Mouse (Mus musculus) embryonic facial prominence, embryonic 12.5 days (tissue): ENCODE results near the gene Spred2. TPM values are rescaled to one million over a fixed set of nuclear protein-coding genes. Genes with fewer than 3 reads are reported as not detected.

Experiments
- ATAC-seq: fragments of 200-750 bp; cut with Nextera tagmentation; 2 replicates; pipeline ENCODE4 v1.8.0; 2017; ENCODE audit not compliant: insufficient number of reproducible peaks, insufficient read depth, low FRiP score, low TSS enrichment
- H3K27ac ChIP-seq: fragments of 300-500 bp; sonication (generic); 2 replicates; pipeline ENCODE4 v1.5.1; 2016; ENCODE audit warnings: mild to moderate bottlenecking
- H3K27me3 ChIP-seq: fragments of 300-500 bp; sonication (generic); 2 replicates; pipeline ENCODE4 v1.6.1; 2016; ENCODE audit warnings: mild to moderate bottlenecking, moderate library complexity
- H3K36me3 ChIP-seq: fragments of 300-500 bp; sonication (generic); 2 replicates; pipeline ENCODE4 v1.6.1; 2016; ENCODE audit warnings: mild to moderate bottlenecking
- H3K4me1 ChIP-seq: fragments of 300-500 bp; sonication (generic); 2 replicates; pipeline ENCODE4 v1.6.1; 2016
- H3K4me2 ChIP-seq: fragments of 300-500 bp; sonication (generic); replicated peaks from 2 replicates; pipeline ENCODE4 v1.6.1; 2016; ENCODE audit warnings: mild to moderate bottlenecking, moderate library complexity
- H3K4me3 ChIP-seq: fragments of 300-500 bp; sonication (generic); 2 replicates; pipeline ENCODE4 v1.5.1; 2016; ENCODE audit warnings: mild to moderate bottlenecking
- H3K9ac ChIP-seq: fragments of 300-500 bp; sonication (generic); 2 replicates; pipeline ENCODE4 v1.6.1; 2016; ENCODE audit warnings: mild to moderate bottlenecking, moderate library complexity
- H3K9me3 ChIP-seq: fragments of 300-500 bp; sonication (generic); 2 replicates; pipeline ENCODE4 v1.6.1; 2016; ENCODE audit warnings: mild to moderate bottlenecking, moderate library complexity
- WGBS: fragments of 180-500 bp; shearing (Covaris S2); methylation state at CpG from one replicate; pipeline ENCODE4 v1.1.7; 2016; 5-methylcytosine and 5-hydroxymethylcytosine counted together
- polyA plus RNA-seq: library from polyadenylated mRNA; unstranded; fragments of >200 nt; fragmentation: Nextera tagmentation; extraction: Ambion mirVana; gene quantifications from 2 replicates; pipeline ENCODE4 v1.2.1, GENCODE M21; 2016

Spred2 gene
- polyA plus RNA-seq, 1 experiment from 2014 or later: 10.0 TPM

- no peak overlapping the region for H3K4me3 ChIP-seq
- no peaks in the 10 kb centered on the region for H3K9me3 ChIP-seq
- no peak overlapping the region for H3K9ac ChIP-seq
- no peak for ATAC-seq
- H3K4me1 ChIP-seq: peaks cover 19% of the 10 kb centered on the region
- H3K27me3 ChIP-seq: no peaks in the 10 kb centered on the region
- 0 out of 2 replicates have a peak, but pooled peaks cover 2% of the 10 kb centered on the region for H3K36me3 ChIP-seq
- WGBS: 72% methylated on average over 3 of the region's 3 CpGs
- H3K4me2 ChIP-seq: no peak overlapping the region
- H3K27ac ChIP-seq: no peak overlapping the region
Observed at GRCm38 (mm10) chr11:19959006-19959405, 34.8 kb downstream of the Spred2 start.

- Histone ChIP-seq H3K4me1 (peaks cover 25% of the 10 kb centered on the region), H3K36me3 (0 out of 2 replicates have a peak, but pooled peaks cover 2% of the 10 kb centered on the region), H3K4me3 (no peak overlapping the region), H3K27ac (no peak overlapping the region), H3K9ac (no peak overlapping the region), H3K4me2 (no peak overlapping the region), H3K9me3 (no peaks in the 10 kb centered on the region), H3K27me3 (no peaks in the 10 kb centered on the region)
- WGBS: 75% methylated on average over 5 of the region's 5 CpGs
- ATAC-seq: no peak; the same call in 1 of the 2 replicates
Observed at GRCm38 (mm10) chr11:19959897-19960296, 35.7 kb downstream of the Spred2 start.

GRCm38 (mm10) chr11:19960541-19960940, 36.4 kb downstream of the Spred2 start:
- Histone ChIP-seq H3K27ac (peak overlapping the region; percentile 1; the same call in 1 of the 2 replicates), H3K9me3 (no peaks in the 10 kb centered on the region), H3K27me3 (no peaks in the 10 kb centered on the region), H3K4me3 (no peak overlapping the region), H3K9ac (no peak overlapping the region), H3K4me2 (no peak overlapping the region), H3K4me1 (peaks cover 28% of the 10 kb centered on the region), H3K36me3 (no peaks in the 10 kb centered on the region)
- no peak for ATAC-seq
- 96% methylated on average over 3 of the region's 3 CpGs for WGBS

- Histone ChIP-seq H3K9ac (no peak overlapping the region), H3K36me3 (no peaks in the 10 kb centered on the region), H3K27ac (peak overlapping the region; percentile 1; the same call in 1 of the 2 replicates), H3K9me3 (no peaks in the 10 kb centered on the region), H3K27me3 (no peaks in the 10 kb centered on the region), H3K4me3 (no peak overlapping the region), H3K4me2 (no peak overlapping the region), H3K4me1 (peaks cover 28% of the 10 kb centered on the region)
- ATAC-seq: no peak
- 79% methylated on average over 6 of the region's 6 CpGs for WGBS
Observed at GRCm38 (mm10) chr11:19961088-19961487, 36.9 kb downstream of the Spred2 start.

GRCm38 (mm10) chr11:19961766-19962365, 37.7 kb downstream of the Spred2 start:
- no peak overlapping the region for H3K27ac ChIP-seq
- H3K9ac ChIP-seq: no peak overlapping the region
- H3K4me2 ChIP-seq: no peak overlapping the region
- 80% methylated on average over 12 of the region's 12 CpGs for WGBS
- peaks cover 28% of the 10 kb centered on the region for H3K4me1 ChIP-seq
- no peaks in the 10 kb centered on the region for H3K27me3 ChIP-seq
- H3K9me3 ChIP-seq: no peaks in the 10 kb centered on the region
- no peak for ATAC-seq
- H3K36me3 ChIP-seq: no peaks in the 10 kb centered on the region
- H3K4me3 ChIP-seq: no peak overlapping the region

- Histone ChIP-seq H3K9me3 (no peaks in the 10 kb centered on the region), H3K27ac (0 out of 2 replicates have a peak overlapping the region, but pooled peaks have one; percentile 30), H3K4me3 (no peak overlapping the region), H3K4me1 (peaks cover 28% of the 10 kb centered on the region), H3K27me3 (no peaks in the 10 kb centered on the region), H3K36me3 (no peaks in the 10 kb centered on the region), H3K9ac (no peak overlapping the region), H3K4me2 (no peak overlapping the region)
- WGBS: 40% methylated on average over 5 of the region's 5 CpGs
- no peak for ATAC-seq
Observed at GRCm38 (mm10) chr11:19962796-19963195, 38.6 kb downstream of the Spred2 start.

- H3K4me3 ChIP-seq: no peak overlapping the region
- WGBS: 51% methylated on average over 12 of the region's 12 CpGs
- H3K9me3 ChIP-seq: no peaks in the 10 kb centered on the region
- peaks cover 32% of the 10 kb centered on the region for H3K4me1 ChIP-seq
- H3K36me3 ChIP-seq: no peaks in the 10 kb centered on the region
- ATAC-seq: no peak
- peak overlapping the region; percentile 30; the same call in 1 of the 2 replicates for H3K27ac ChIP-seq
- H3K9ac ChIP-seq: no peak overlapping the region
- H3K27me3 ChIP-seq: no peaks in the 10 kb centered on the region
- H3K4me2 ChIP-seq: no peak overlapping the region
Observed at GRCm38 (mm10) chr11:19963717-19964141, 39.6 kb downstream of the Spred2 start.

GRCm38 (mm10) chr11:19964333-19964732, 40.2 kb downstream of the Spred2 start:
- Histone ChIP-seq H3K4me2 (no peak overlapping the region), H3K27ac (peak overlapping the region; percentile 30; the same call in 1 of the 2 replicates), H3K36me3 (no peaks in the 10 kb centered on the region), H3K9ac (no peak overlapping the region), H3K4me1 (peaks cover 34% of the 10 kb centered on the region), H3K27me3 (no peaks in the 10 kb centered on the region), H3K9me3 (no peaks in the 10 kb centered on the region), H3K4me3 (no peak overlapping the region)
- ATAC-seq: no peak
- 83% methylated on average over 5 of the region's 5 CpGs for WGBS

GRCm38 (mm10) chr11:19965037-19965611, 40.9 kb downstream of the Spred2 start:
- 68% methylated on average over 16 of the region's 16 CpGs for WGBS

GRCm38 (mm10) chr11:19965664-19966063, 41.5 kb downstream of the Spred2 start:
- Histone ChIP-seq H3K4me2 (no peak overlapping the region), H3K4me1 (peaks cover 37% of the 10 kb centered on the region), H3K9me3 (no peaks in the 10 kb centered on the region), H3K27ac (no peak overlapping the region), H3K4me3 (no peak overlapping the region), H3K36me3 (no peaks in the 10 kb centered on the region), H3K27me3 (no peaks in the 10 kb centered on the region), H3K9ac (no peak overlapping the region)
- 86% methylated on average over 4 of the region's 4 CpGs for WGBS
- ATAC-seq: no peak

More at GRCm38 (mm10) chr11:19965037-19965611, 40.9 kb downstream of the Spred2 start:
- H3K27ac ChIP-seq: no peak overlapping the region
- ATAC-seq: no peak
- no peak overlapping the region for H3K4me2 ChIP-seq
- H3K9ac ChIP-seq: no peak overlapping the region
- no peaks in the 10 kb centered on the region for H3K36me3 ChIP-seq
- H3K9me3 ChIP-seq: no peaks in the 10 kb centered on the region
- no peaks in the 10 kb centered on the region for H3K27me3 ChIP-seq
- H3K4me1 ChIP-seq: peaks cover 37% of the 10 kb centered on the region
- no peak overlapping the region for H3K4me3 ChIP-seq

- Histone ChIP-seq H3K4me2 (no peak overlapping the region), H3K36me3 (no peaks in the 10 kb centered on the region), H3K27me3 (no peaks in the 10 kb centered on the region), H3K9me3 (no peaks in the 10 kb centered on the region), H3K4me3 (no peak overlapping the region), H3K9ac (no peak overlapping the region), H3K27ac (no peak overlapping the region), H3K4me1 (peaks cover 37% of the 10 kb centered on the region)
- 68% methylated on average over 2 of the region's 2 CpGs for WGBS
- ATAC-seq: no peak
Observed at GRCm38 (mm10) chr11:19966294-19966693, 42.1 kb downstream of the Spred2 start.

GRCm38 (mm10) chr11:19969584-19969983, 45.4 kb downstream of the Spred2 start:
- no peak overlapping the region for H3K27ac ChIP-seq
- 19% methylated on average over 5 of the region's 5 CpGs for WGBS

More at GRCm38 (mm10) chr11:19969584-19969983, 45.4 kb downstream of the Spred2 start:
- Histone ChIP-seq H3K4me2 (no peak overlapping the region), H3K4me1 (peaks cover 29% of the 10 kb centered on the region), H3K4me3 (no peak overlapping the region), H3K9ac (no peak overlapping the region), H3K36me3 (no peaks in the 10 kb centered on the region), H3K27me3 (no peaks in the 10 kb centered on the region), H3K9me3 (no peaks in the 10 kb centered on the region)
- ATAC-seq: no peak
